Mouse (Mus musculus) small intestine, adult 2 months (tissue): ENCODE measurements around the gene Ptprh.
A peak's percentile ranks its signal among the peaks of the same experiment; 100 is the strongest.

Experiments used
- CTCF ChIP-seq: fragments of 200-500 bp; IDR thresholded peaks from 2 replicates; pipeline ENCODE4 v1.5.1; 2012; ENCODE audit warnings: low read depth, mild to moderate bottlenecking, control low read depth, inconsistent platforms, low read length, moderate library complexity, mixed read lengths; ENCODE audit not compliant: insufficient replicate concordance, insufficient read length; ENCODE audit errors: extremely low read depth
- POLR2A ChIP-seq: fragments of 200-500 bp; IDR thresholded peaks from 2 replicates; pipeline ENCODE4 v1.6.1; 2012; ENCODE audit warnings: low read depth, mild to moderate bottlenecking, control low read depth, inconsistent platforms, low read length, moderate library complexity

GRCm38 (mm10) chr7:4623544-4624189 lies 19.8 kb upstream of the Ptprh start:
- peak; percentile 57; the same call in 1 of the 2 replicates for TF ChIP-seq CTCF
- TF ChIP-seq POLR2A: no peak
